Mouse (Mus musculus) cortical plate, adult 2 months (tissue): ENCODE data around the gene Cdk4. TPM values are rescaled to one million over a fixed set of nuclear protein-coding genes. Genes with fewer than 3 reads are reported as not detected.

Experiments
- H3K27ac ChIP-seq: fragments of 200-500 bp; 2 replicates; pipeline ENCODE4 v1.5.1; 2012; ENCODE audit warnings: low read length, control low read depth, inconsistent platforms; ENCODE audit not compliant: insufficient read depth
- H3K4me1 ChIP-seq: fragments of 200-500 bp; 2 replicates; pipeline ENCODE4 v1.6.1; 2011; ENCODE audit warnings: low read length; ENCODE audit not compliant: control insufficient read depth, insufficient read depth
- H3K4me3 ChIP-seq: fragments of 200-500 bp; 2 replicates; pipeline ENCODE4 v1.5.1; 2011; ENCODE audit warnings: mild to moderate bottlenecking, low read length, control low read depth; ENCODE audit not compliant: insufficient read depth
- CTCF ChIP-seq: fragments of 200-500 bp; IDR thresholded peaks from 2 replicates; pipeline ENCODE4 v1.5.1; 2011; ENCODE audit warnings: mild to moderate bottlenecking, control low read depth, low read length; ENCODE audit not compliant: insufficient read depth; ENCODE audit errors: extremely low read depth
- POLR2A ChIP-seq: fragments of 200-500 bp; IDR thresholded peaks from 2 replicates; pipeline ENCODE4 v1.6.1; 2011; ENCODE audit warnings: mild to moderate bottlenecking, low read length, control low read depth; ENCODE audit not compliant: insufficient read depth; ENCODE audit errors: extremely low read depth
- polyA plus RNA-seq: library from polyadenylated mRNA; depleted of rRNA; stranded (reverse); fragments of >200 nt; gene quantifications from 2 replicates; pipeline ENCODE4 v1.2.3, GENCODE M21; 2012; rRNA removed

The Cdk4 gene
- polyA plus RNA-seq, 1 experiment: 134 TPM

DNA sequence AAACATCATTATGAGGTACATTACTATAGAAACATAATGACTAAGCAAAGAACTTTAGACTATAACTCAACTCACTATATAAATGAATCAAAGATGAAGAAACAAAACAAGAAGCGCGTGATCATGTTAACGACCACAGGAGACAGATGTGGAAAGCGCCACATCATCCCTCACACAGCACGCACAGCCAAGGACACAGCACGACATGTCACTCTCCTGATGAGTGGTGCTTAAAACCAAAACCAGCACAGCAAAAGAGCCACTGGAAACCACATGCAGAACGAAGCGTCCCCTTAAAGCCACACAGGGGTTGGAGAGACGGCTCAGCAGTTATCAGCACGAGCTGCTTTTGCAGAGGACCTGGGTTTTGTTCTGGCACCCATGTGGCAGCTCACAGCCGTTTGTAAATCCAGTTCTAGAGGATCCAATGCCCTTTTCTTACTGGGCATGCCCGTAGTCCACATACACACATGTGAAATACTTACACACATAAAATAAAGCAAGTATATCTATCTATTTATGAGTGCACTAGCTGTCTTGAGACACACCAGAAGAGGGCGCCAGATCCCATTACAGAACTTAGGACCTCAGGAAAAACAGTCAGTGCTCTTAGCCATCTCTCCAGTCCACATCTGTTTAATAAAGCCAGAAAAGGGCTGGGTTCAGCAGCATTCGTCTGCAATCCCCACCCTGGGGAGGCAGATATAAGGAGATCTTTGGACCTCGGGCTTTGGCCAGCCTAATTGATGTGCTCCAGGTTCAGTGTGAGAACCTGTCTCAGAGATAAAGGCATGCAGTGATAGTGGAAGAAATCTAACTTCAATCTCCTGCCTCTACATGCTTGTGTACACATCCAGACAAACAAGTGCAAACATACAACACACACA, 47.9 kb downstream of the Cdk4 start:
- Histone ChIP-seq H3K4me1 (no peaks in the 10 kb centered on the region), H3K4me3 (no peak overlapping the region), H3K27ac (no peak overlapping the region)
- TF ChIP-seq CTCF (no peak), POLR2A (no peak)

DNA sequence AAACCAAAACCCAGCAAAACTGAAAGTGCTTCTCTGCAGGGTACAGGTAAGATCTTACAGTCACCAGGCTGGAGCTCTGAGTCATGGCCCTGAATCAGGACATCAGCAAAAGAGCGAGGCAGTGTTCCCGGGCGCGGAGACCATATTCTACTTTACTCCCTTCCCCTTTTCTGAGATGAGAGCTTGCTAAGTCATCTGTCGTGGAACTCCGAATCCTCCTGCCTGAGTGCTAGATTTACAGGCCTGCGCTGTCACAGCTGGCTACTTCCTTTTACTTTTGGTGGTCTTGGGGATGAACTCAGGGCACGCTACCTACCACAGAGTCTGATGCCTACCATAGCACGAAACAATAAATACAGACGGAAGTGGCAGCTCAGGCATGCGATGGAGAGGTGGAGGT, 51.1 kb downstream of the Cdk4 start:
- no peak for TF ChIP-seq CTCF
- TF ChIP-seq POLR2A: no peak
- H3K27ac ChIP-seq: no peak overlapping the region
- no peaks in the 10 kb centered on the region for H3K4me1 ChIP-seq
- no peak overlapping the region for H3K4me3 ChIP-seq

DNA sequence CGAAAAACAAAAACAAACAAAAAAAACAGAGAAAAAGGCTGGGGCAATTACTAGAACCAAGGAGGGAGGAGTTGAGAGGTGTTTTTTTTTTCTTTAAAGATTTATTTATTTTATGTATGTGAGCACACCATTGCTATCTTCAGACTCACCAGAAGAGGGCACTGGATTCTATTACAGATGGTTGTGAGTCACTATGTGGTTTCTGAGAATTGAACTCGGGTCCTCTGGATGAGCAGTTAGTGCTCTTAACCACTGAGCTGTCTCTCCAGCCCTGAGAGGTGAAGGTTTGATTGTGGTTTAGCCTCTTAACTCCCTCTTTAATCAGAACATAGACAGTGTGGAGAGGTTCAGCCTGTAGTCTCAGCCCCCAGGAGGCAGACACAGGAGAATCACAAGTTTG, 51.7 kb downstream of the Cdk4 start:
- H3K4me3 ChIP-seq: no peak overlapping the region
- TF ChIP-seq POLR2A (no peak), CTCF (no peak)

More for the DNA sequence above, 51.7 kb downstream of the Cdk4 start:
- Histone ChIP-seq H3K4me1 (no peaks in the 10 kb centered on the region), H3K27ac (no peak overlapping the region)

Other genes with a start within 250 kb of the Cdk4 start
- 10.3 and 10.4 TPM in 2 replicates for gene Atp23, start 162.2 kb upstream of the Cdk4 start, polyA plus RNA-seq
- 76.5 TPM in 2 replicates for gene Ctdsp2, start 84.8 kb upstream of the Cdk4 start, polyA plus RNA-seq
- gene Avil, start 62.8 kb upstream of the Cdk4 start, polyA plus RNA-seq: 0.11 and 0.19 TPM in 2 replicates
- 34.6 and 36.2 TPM in 2 replicates for gene Tsfm, start 32.7 kb upstream of the Cdk4 start, polyA plus RNA-seq
- 14.0 and 14.6 TPM in 2 replicates for gene Mettl1, start 22.1 kb upstream of the Cdk4 start, polyA plus RNA-seq
- gene Eef1akmt3, start 22.0 kb upstream of the Cdk4 start, polyA plus RNA-seq: 0.19 and 0.21 TPM in 2 replicates
- 0.67 and 0.78 TPM in 2 replicates for gene Cyp27b1, start 15.3 kb upstream of the Cdk4 start, polyA plus RNA-seq
- gene March9, start 3.4 kb upstream of the Cdk4 start, polyA plus RNA-seq: 11.8 TPM in 2 replicates
- gene Tspan31, start 6.7 kb downstream of the Cdk4 start, polyA plus RNA-seq: 81.3 and 88.3 TPM in 2 replicates
- gene Agap2, start 11.8 kb downstream of the Cdk4 start, polyA plus RNA-seq: 383 and 414 TPM in 2 replicates
- gene Os9, start 57.6 kb downstream of the Cdk4 start, polyA plus RNA-seq: 106 TPM in 2 replicates
- gene B4galnt1, start 101.7 kb downstream of the Cdk4 start, polyA plus RNA-seq: 127 and 129 TPM in 2 replicates
- gene Slc26a10, start 117.1 kb downstream of the Cdk4 start, polyA plus RNA-seq: 8.7 TPM in 2 replicates
- 225 and 288 TPM in 2 replicates for gene Arhgef25, start 126.5 kb downstream of the Cdk4 start, polyA plus RNA-seq
- gene Dtx3, start 132.2 kb downstream of the Cdk4 start, polyA plus RNA-seq: 371 and 407 TPM in 2 replicates
- gene Pip4k2c, start 148.1 kb downstream of the Cdk4 start, polyA plus RNA-seq: 116 and 117 TPM in 2 replicates
- gene Kif5a, start 199.8 kb downstream of the Cdk4 start, polyA plus RNA-seq: 1,251 and 1,302 TPM in 2 replicates
- gene Dctn2, start 202.8 kb downstream of the Cdk4 start, polyA plus RNA-seq: 304 and 309 TPM in 2 replicates
- gene Mbd6, start 225.5 kb downstream of the Cdk4 start, polyA plus RNA-seq: 35.1 TPM in 2 replicates
- gene Mars, start 248.3 kb downstream of the Cdk4 start, polyA plus RNA-seq: 71.6 and 75.6 TPM in 2 replicates